Mouse (Mus musculus): ENCODE measurements around the gene Wdr66. TPM values are rescaled to one million over a fixed set of nuclear protein-coding genes. Genes with fewer than 3 reads are reported as not detected.

Wdr66 gene
- polyA plus RNA-seq, 1 experiment from 2014 or later = 1.8 TPM

- Histone ChIP-seq H3K27ac (replicated peaks) (no peak overlapping the region), H3K9ac (no peak overlapping the region), H3K27me3 (no peaks in the 10 kb centered on the region), H3K4me2 (no peak overlapping the region), H3K9me3 (no peaks in the 10 kb centered on the region), H3K4me1 (replicated peaks) (peaks cover 10% of the 10 kb centered on the region), H3K4me3 (no peak overlapping the region), H3K36me3 (peaks cover 61% of the 10 kb centered on the region)
- no peak for ATAC-seq (ENCODE audit: low read depth)
- 92% methylated on average over 9 of the region's 9 CpGs for WGBS
These were observed 15.5 kb upstream of the Wdr66 start for GRCm38 (mm10) chr5:123236426-123236825.

DNA sequence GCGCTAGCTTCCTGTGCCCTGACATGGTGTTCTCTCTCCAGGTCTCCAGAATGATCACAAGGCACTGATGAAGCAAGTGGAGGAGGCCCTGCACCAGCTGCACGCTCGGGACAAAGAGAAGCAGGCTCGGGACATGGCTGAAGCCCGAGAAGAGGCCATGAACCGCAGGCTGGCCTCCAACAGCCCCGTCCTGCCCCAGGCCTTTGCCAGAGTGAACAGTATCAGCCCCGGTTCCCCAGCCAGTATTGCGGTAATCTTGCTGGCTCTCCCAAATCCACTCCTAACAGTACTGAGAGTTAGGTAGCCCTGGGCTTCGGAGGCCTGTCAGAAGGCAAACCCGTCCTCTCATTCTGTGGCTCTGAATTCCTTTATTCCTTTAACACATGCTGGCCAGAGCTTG is 12.4 kb upstream of the Wdr66 start:
- Histone ChIP-seq H3K9me3 (no peaks in the 10 kb centered on the region), H3K27me3 (no peaks in the 10 kb centered on the region), H3K36me3 (peaks cover 80% of the 10 kb centered on the region), H3K4me3 (no peak overlapping the region), H3K27ac (replicated peaks) (no peak overlapping the region), H3K4me1 (replicated peaks) (peaks cover 10% of the 10 kb centered on the region), H3K9ac (no peak overlapping the region), H3K4me2 (no peak overlapping the region)
- 94% methylated on average over 11 of the region's 11 CpGs for WGBS
- no peak for ATAC-seq (ENCODE audit: low read depth)

GRCm38 (mm10) chr5:123245518-123245917 is 6.4 kb upstream of the Wdr66 start:
- 0 out of 2 replicates have a peak, but pooled peaks have one; percentile 43 for ATAC-seq (ENCODE audit: low read depth)
- H3K4me2 ChIP-seq = no peak overlapping the region
- H3K27me3 ChIP-seq = no peaks in the 10 kb centered on the region
- H3K36me3 ChIP-seq = peaks cover 53% of the 10 kb centered on the region
- no peak overlapping the region for H3K27ac ChIP-seq (replicated peaks)
- no peak overlapping the region for H3K9ac ChIP-seq
- H3K9me3 ChIP-seq = no peaks in the 10 kb centered on the region
- no peak overlapping the region for H3K4me3 ChIP-seq
- WGBS = 12% methylated on average over 4 of the region's 4 CpGs
- no peaks in the 10 kb centered on the region for H3K4me1 ChIP-seq (replicated peaks)

- H3K36me3 ChIP-seq = peaks cover 19% of the 10 kb centered on the region
- H3K9ac ChIP-seq = no peak overlapping the region
- ATAC-seq (ENCODE audit: low read depth) = 0 out of 2 replicates have a peak, but pooled peaks have one; percentile 51
- no peaks in the 10 kb centered on the region for H3K9me3 ChIP-seq
- no peak overlapping the region for H3K4me3 ChIP-seq
- no peaks in the 10 kb centered on the region for H3K27me3 ChIP-seq
- 68% methylated on average over 8 of the region's 8 CpGs for WGBS
- H3K4me1 ChIP-seq (replicated peaks) = peaks cover 8% of the 10 kb centered on the region
- peak overlapping the region; percentile 59; the same call in 1 of the 2 replicates for H3K4me2 ChIP-seq
- H3K27ac ChIP-seq (replicated peaks) = no peak overlapping the region
These were observed 512 bp upstream of the Wdr66 start for GRCm38 (mm10) chr5:123251390-123251789.

DNA sequence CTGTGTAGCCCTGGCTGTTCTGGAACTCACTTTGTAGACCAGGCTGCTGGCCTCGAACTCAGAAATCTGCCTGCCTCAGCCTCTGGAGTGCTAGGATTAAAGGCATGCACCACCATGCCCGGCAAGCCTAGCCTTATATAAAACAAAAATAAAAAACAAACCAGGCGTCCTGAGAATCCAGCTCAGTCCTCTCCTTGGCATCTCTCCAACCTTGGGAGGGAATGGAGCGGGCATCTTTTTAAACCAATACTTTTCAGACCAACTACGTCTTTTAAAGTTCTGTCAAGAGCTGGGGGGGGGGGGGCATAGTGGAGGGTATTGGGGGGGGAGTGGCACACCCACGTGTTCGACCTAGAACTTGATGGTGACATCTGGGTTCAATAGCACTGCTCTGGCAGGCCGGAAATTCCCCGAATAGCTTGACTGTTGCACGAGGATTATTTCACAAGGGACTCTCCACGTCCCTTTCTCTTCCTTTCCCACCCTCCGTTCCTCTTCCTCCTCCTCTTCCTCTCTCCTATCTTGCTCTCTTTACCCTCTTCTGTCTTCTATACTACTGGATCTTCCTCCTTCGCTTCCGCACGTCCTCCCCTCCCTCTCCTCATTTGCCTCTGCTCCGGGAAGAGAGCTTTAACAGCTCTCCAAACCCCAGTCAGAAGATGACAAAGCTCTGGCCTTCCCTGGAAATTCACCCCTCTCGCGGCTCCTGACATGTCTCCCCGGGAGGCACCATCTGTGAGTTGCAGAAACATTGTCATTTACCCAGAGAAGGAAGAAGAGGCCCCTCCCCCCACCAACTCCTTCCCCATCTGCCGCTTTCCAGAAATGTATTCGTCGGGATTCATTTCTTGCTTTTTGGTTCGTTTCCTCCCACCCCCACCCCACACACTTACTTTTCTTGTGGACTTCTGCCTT is 5.2 kb downstream of the Wdr66 start:
- Histone ChIP-seq H3K9me3 (no peaks in the 10 kb centered on the region), H3K36me3 (no peaks in the 10 kb centered on the region), H3K27ac (replicated peaks) (peak overlapping the region; percentile 75), H3K9ac (peak overlapping the region; percentile 49; the same call in 1 of the 2 replicates), H3K4me2 (peak overlapping the region; percentile 36), H3K27me3 (no peaks in the 10 kb centered on the region), H3K4me1 (replicated peaks) (peaks cover 14% of the 10 kb centered on the region), H3K4me3 (no peak overlapping the region)
- no peak for ATAC-seq (ENCODE audit: low read depth)
- WGBS = 31% methylated on average over 23 of the region's 23 CpGs

DNA sequence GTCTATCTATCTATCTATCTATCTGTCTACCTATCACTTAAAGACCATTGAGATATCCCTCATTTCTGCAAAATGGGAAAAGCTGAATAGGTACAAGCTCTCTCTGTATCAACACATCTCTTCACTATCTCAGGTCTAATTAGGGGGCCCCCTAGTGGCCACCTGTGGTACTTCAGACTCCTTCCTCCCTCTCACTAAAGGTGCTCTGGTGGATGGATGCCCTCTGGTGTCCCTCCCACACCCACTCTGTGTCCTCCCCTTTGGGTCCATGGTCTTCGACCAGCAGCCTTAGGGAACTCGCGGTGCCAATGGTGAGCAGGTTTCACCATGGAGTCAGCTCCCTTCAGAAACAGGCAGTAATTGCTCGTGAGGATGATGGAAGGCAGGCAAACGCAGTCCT is 7.1 kb downstream of the Wdr66 start:
- no peak overlapping the region for H3K9ac ChIP-seq
- H3K4me1 ChIP-seq (replicated peaks) = peaks cover 13% of the 10 kb centered on the region
- no peak overlapping the region for H3K4me2 ChIP-seq
- ATAC-seq (ENCODE audit: low read depth) = no peak; the same call in 1 of the 2 replicates
- no peaks in the 10 kb centered on the region for H3K27me3 ChIP-seq
- H3K4me3 ChIP-seq = no peak overlapping the region
- no peaks in the 10 kb centered on the region for H3K36me3 ChIP-seq
- H3K27ac ChIP-seq (replicated peaks) = no peak overlapping the region
- H3K9me3 ChIP-seq = no peaks in the 10 kb centered on the region
- 54% methylated on average over 5 of the region's 5 CpGs for WGBS

DNA sequence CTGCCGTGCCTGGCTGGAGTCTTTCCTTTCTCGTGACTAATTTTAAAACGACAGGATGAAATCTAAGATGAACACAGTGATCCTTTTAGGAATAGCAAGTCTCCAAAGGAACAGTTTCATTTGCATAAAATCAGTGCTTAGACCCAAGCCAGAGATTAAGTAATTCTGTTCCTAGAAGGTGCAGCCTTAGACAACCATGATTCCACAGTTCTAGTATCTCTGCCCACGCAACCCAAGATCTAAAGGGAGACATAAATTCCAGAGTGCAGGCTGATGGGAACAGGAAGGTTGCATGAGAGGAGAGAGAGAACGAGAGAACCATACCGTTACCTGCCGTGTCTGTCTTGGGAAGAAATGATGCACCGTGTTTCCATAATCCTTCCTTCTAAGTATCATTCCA is 8.8 kb downstream of the Wdr66 start:
- Histone ChIP-seq H3K4me3 (no peak overlapping the region), H3K4me2 (no peak overlapping the region), H3K9me3 (no peaks in the 10 kb centered on the region), H3K36me3 (no peaks in the 10 kb centered on the region), H3K27ac (replicated peaks) (no peak overlapping the region), H3K27me3 (no peaks in the 10 kb centered on the region), H3K9ac (no peak overlapping the region), H3K4me1 (replicated peaks) (peaks cover 13% of the 10 kb centered on the region)
- WGBS = 71% methylated on average over 8 of the region's 8 CpGs
- no peak for ATAC-seq (ENCODE audit: low read depth)

DNA sequence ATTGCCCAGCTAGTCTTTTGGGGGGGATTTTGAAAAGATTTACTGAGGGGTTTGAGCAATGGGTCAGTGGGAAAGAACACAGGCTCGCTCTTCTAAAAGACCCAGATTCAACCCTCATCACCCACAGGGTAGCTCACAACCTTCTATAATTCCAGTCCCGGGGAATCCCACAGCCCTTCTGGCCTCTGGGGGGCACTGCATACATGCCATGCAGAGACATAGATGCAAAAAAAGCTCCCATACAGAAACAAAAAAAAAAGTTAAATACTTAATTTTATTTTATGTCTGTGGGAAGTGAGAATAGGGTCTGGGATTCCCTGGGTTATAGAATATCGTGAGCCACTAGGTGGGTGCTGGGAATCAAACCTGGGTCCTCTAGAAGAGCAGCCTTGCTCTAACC is 15.0 kb downstream of the Wdr66 start:
- H3K27me3 ChIP-seq = no peaks in the 10 kb centered on the region
- no peak overlapping the region for H3K27ac ChIP-seq (replicated peaks)
- WGBS = 86% methylated on average over 3 of the region's 3 CpGs
- no peak overlapping the region for H3K9ac ChIP-seq
- ATAC-seq (ENCODE audit: low read depth) = no peak
- no peaks in the 10 kb centered on the region for H3K9me3 ChIP-seq
- H3K4me2 ChIP-seq = no peak overlapping the region
- no peaks in the 10 kb centered on the region for H3K36me3 ChIP-seq
- no peaks in the 10 kb centered on the region for H3K4me1 ChIP-seq (replicated peaks)
- H3K4me3 ChIP-seq = no peak overlapping the region

GRCm38 (mm10) chr5:123268477-123269474 is 16.9 kb downstream of the Wdr66 start:
- H3K27me3 ChIP-seq = no peaks in the 10 kb centered on the region
- H3K9ac ChIP-seq = no peak overlapping the region
- no peaks in the 10 kb centered on the region for H3K4me1 ChIP-seq (replicated peaks)
- H3K36me3 ChIP-seq = no peaks in the 10 kb centered on the region
- H3K27ac ChIP-seq (replicated peaks) = 0 out of 2 replicates have a peak overlapping the region, but pooled peaks have one; percentile 18
- no peak overlapping the region for H3K4me2 ChIP-seq
- no peaks in the 10 kb centered on the region for H3K9me3 ChIP-seq
- H3K4me3 ChIP-seq = no peak overlapping the region
- 76% methylated on average over 28 of the region's 28 CpGs for WGBS
- no peak for ATAC-seq (ENCODE audit: low read depth)

DNA sequence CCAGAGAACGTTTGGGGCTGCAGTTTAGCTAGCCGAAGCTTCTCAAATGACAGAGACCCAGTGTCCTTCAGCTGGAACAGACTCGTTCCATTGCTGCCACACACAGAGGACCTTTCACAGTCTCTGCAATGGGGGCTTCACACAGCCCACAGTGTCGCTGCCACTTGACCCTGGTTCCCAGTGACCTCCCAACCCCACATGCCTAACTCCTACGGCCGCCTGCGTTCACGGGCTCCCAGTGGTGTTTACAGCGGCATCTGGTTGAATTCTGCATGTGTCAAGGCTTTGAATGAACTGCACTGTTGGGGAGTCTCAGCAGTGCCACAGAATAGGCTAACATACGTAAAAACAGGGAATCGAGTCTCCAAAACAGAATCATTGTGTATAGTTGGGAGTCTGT is 19.0 kb downstream of the Wdr66 start:
- Histone ChIP-seq H3K27me3 (no peaks in the 10 kb centered on the region), H3K4me1 (replicated peaks) (peaks cover 11% of the 10 kb centered on the region), H3K4me3 (no peak overlapping the region), H3K36me3 (no peaks in the 10 kb centered on the region), H3K9ac (no peak overlapping the region), H3K4me2 (no peak overlapping the region), H3K9me3 (no peaks in the 10 kb centered on the region), H3K27ac (replicated peaks) (no peak overlapping the region)
- 0 out of 2 replicates have a peak, but pooled peaks have one; percentile 27 for ATAC-seq (ENCODE audit: low read depth)
- WGBS = 61% methylated on average over 11 of the region's 11 CpGs

- Histone ChIP-seq H3K9ac (no peak overlapping the region), H3K4me2 (no peak overlapping the region), H3K4me1 (replicated peaks) (peaks cover 28% of the 10 kb centered on the region), H3K27me3 (no peaks in the 10 kb centered on the region), H3K9me3 (no peaks in the 10 kb centered on the region), H3K36me3 (no peaks in the 10 kb centered on the region), H3K4me3 (no peak overlapping the region), H3K27ac (replicated peaks) (no peak overlapping the region)
- 56% methylated on average over 5 of the region's 5 CpGs for WGBS
- no peak for ATAC-seq (ENCODE audit: low read depth)
These were observed 21.0 kb downstream of the Wdr66 start for GRCm38 (mm10) chr5:123272927-123273326.

Data from neural tube, embryonic 13.5 days (tissue).